Mouse (Mus musculus): Measurements from ENCODE around the gene Arrb1. TPM values are rescaled to one million over a fixed set of nuclear protein-coding genes. Genes with fewer than 3 reads are reported as not detected.

The Arrb1 gene
- total RNA-seq, 1 experiment from 2014 or later, result 70.1 TPM

GRCm38 (mm10) chr7:99606766-99607165 lies 71.5 kb downstream of the Arrb1 start:
- no peak for ATAC-seq (replicated peaks; ENCODE audit: insufficient number of reproducible peaks, low FRiP score, low TSS enrichment, poor library complexity, severe bottlenecking)

GRCm38 (mm10) chr7:99607632-99608031 lies 72.4 kb downstream of the Arrb1 start:
- no peak for ATAC-seq (replicated peaks; ENCODE audit: insufficient number of reproducible peaks, low FRiP score, low TSS enrichment, poor library complexity, severe bottlenecking)

- ATAC-seq (replicated peaks; ENCODE audit: insufficient number of reproducible peaks, low FRiP score, low TSS enrichment, poor library complexity, severe bottlenecking), result no peak
These were observed 83.0 kb downstream of the Arrb1 start for GRCm38 (mm10) chr7:99618264-99618663.

- no peak for ATAC-seq (replicated peaks; ENCODE audit: insufficient number of reproducible peaks, low FRiP score, low TSS enrichment, poor library complexity, severe bottlenecking)
These were observed 83.6 kb downstream of the Arrb1 start for GRCm38 (mm10) chr7:99618860-99619259.

- ATAC-seq (replicated peaks; ENCODE audit: insufficient number of reproducible peaks, low FRiP score, low TSS enrichment, poor library complexity, severe bottlenecking), result 0 out of 2 replicates have a peak, but pooled peaks have one; percentile 48
These were observed 90.6 kb downstream of the Arrb1 start for GRCm38 (mm10) chr7:99625722-99626375.

GRCm38 (mm10) chr7:99626376-99627270 lies 91.4 kb downstream of the Arrb1 start, which contains the start of gene Tpbgl:
Tpbgl (minus strand) TSS chr7:99627103.
- no peak for ATAC-seq (replicated peaks; ENCODE audit: insufficient number of reproducible peaks, low FRiP score, low TSS enrichment, poor library complexity, severe bottlenecking)

- no peak for ATAC-seq (replicated peaks; ENCODE audit: insufficient number of reproducible peaks, low FRiP score, low TSS enrichment, poor library complexity, severe bottlenecking)
These were observed 92.1 kb downstream of the Arrb1 start for GRCm38 (mm10) chr7:99627366-99627765.

GRCm38 (mm10) chr7:99632286-99632685 lies 97.0 kb downstream of the Arrb1 start:
- ATAC-seq (replicated peaks; ENCODE audit: insufficient number of reproducible peaks, low FRiP score, low TSS enrichment, poor library complexity, severe bottlenecking), result no peak

GRCm38 (mm10) chr7:99633966-99634665 lies 98.8 kb downstream of the Arrb1 start:
- no peak for ATAC-seq (replicated peaks; ENCODE audit: insufficient number of reproducible peaks, low FRiP score, low TSS enrichment, poor library complexity, severe bottlenecking)

GRCm38 (mm10) chr7:99641245-99641644 lies 106.0 kb downstream of the Arrb1 start:
- no peak for ATAC-seq (replicated peaks; ENCODE audit: insufficient number of reproducible peaks, low FRiP score, low TSS enrichment, poor library complexity, severe bottlenecking)

GRCm38 (mm10) chr7:99642078-99642477 lies 106.8 kb downstream of the Arrb1 start:
- no peak for ATAC-seq (replicated peaks; ENCODE audit: insufficient number of reproducible peaks, low FRiP score, low TSS enrichment, poor library complexity, severe bottlenecking)

- no peak for ATAC-seq (replicated peaks; ENCODE audit: insufficient number of reproducible peaks, low FRiP score, low TSS enrichment, poor library complexity, severe bottlenecking)
These were observed 109.4 kb downstream of the Arrb1 start for GRCm38 (mm10) chr7:99644701-99645100.

- ATAC-seq (replicated peaks; ENCODE audit: insufficient number of reproducible peaks, low FRiP score, low TSS enrichment, poor library complexity, severe bottlenecking), result no peak
These were observed 113.4 kb downstream of the Arrb1 start for GRCm38 (mm10) chr7:99648623-99649022.

GRCm38 (mm10) chr7:99649585-99649984 lies 114.3 kb downstream of the Arrb1 start:
- ATAC-seq (replicated peaks; ENCODE audit: insufficient number of reproducible peaks, low FRiP score, low TSS enrichment, poor library complexity, severe bottlenecking), result no peak

GRCm38 (mm10) chr7:99654244-99654643 lies 119.0 kb downstream of the Arrb1 start:
- ATAC-seq (replicated peaks; ENCODE audit: insufficient number of reproducible peaks, low FRiP score, low TSS enrichment, poor library complexity, severe bottlenecking), result no peak

Other genes with a start within 250 kb of the Arrb1 start
- not detected in 3 replicates for gene Serpinh1, start 182.2 kb upstream of the Arrb1 start, total RNA-seq (2017)
- gene Gdpd5, start 154.1 kb upstream of the Arrb1 start, total RNA-seq (2017), result 1.3 to 1.6 TPM (median 1.5 TPM) in 3 replicates
- 0.49 to 1.6 TPM in 2 of 3 replicates, not detected in the other for gene Klhl35, start 69.5 kb upstream of the Arrb1 start, total RNA-seq (2017)
- 1,253 to 1,571 TPM (median 1,557 TPM) in 3 replicates for gene Rps3, start 51.7 kb upstream of the Arrb1 start, total RNA-seq (2017)
- gene Tpbgl, start 91.6 kb downstream of the Arrb1 start, total RNA-seq (2017), result 0.68 TPM in 1 of 3 replicates, not detected in the others
- gene Slco2b1, start 175.9 kb downstream of the Arrb1 start, total RNA-seq (2017), result 0.48 to 2.1 TPM in 2 of 3 replicates, not detected in the other
- gene Olfr520, start 194.8 kb downstream of the Arrb1 start, total RNA-seq (2017), result not detected in 3 replicates
- gene Olfr521, start 228.0 kb downstream of the Arrb1 start, total RNA-seq (2017), result not detected in 3 replicates

All from monocyte, adult 5-6 weeks (primary cell).